Mouse (Mus musculus) spleen, adult 2 months (tissue): ENCODE measurements at regions not wholly inside any gene's neighbourhood (a gene's known extent, or its start where the extent isn't known, plus 50 kb on each side); places are given as distances from the start of the nearest gene placed in this dataset.

ENCODE experiments used
- CTCF ChIP-seq: fragments of 200-500 bp; IDR thresholded peaks from 2 replicates; pipeline ENCODE4 v1.5.1; 2011; ENCODE audit warnings: mild to moderate bottlenecking, inconsistent platforms; ENCODE audit not compliant: insufficient read depth, insufficient read length, insufficient replicate concordance; ENCODE audit errors: extremely low read depth
- POLR2A ChIP-seq: fragments of 200-500 bp; IDR thresholded peaks from 2 replicates; pipeline ENCODE4 v1.6.1; 2011; ENCODE audit warnings: low read depth, low read length, inconsistent platforms

DNA sequence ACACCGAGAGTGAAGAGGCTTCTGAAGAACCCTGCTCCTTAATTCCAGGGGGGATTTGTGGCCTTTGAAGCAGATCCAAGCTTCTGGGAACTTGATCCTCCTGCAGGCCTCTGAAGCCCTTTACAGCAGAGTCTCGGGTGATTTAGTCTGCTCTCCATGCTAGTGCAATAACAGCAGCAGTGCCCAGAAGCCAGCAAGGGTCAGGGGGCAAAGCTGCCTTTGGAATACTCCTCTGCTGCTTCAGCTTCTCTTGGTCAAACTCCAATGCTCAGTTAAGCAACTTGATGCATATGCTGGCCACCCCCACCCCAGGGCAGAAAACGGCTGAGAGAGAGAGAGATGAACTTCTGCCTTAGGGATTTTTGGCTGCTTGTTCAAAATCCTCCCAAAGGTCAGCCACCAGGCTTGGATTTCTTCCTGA is 82.8 kb upstream of the N4bp1 start:
- no peak for TF ChIP-seq POLR2A
- TF ChIP-seq CTCF: no peak
